Mouse (Mus musculus) olfactory bulb, adult 2 months (tissue): ENCODE measurements at regions not wholly inside any gene's neighbourhood (a gene's known extent, or its start where the extent isn't known, plus 50 kb on each side); places are given as distances from the start of the nearest gene placed in this dataset.

Source experiments
- CTCF ChIP-seq: fragments of 200-500 bp; IDR thresholded peaks from 2 replicates; pipeline ENCODE4 v1.5.1; 2012; ENCODE audit warnings: low read depth, mild to moderate bottlenecking, low read length, moderate library complexity; ENCODE audit not compliant: insufficient read depth
- POLR2A ChIP-seq: fragments of 200-500 bp; IDR thresholded peaks from 2 replicates; pipeline ENCODE4 v1.6.1; 2012; ENCODE audit warnings: mild to moderate bottlenecking, low read depth, low read length, moderate library complexity; ENCODE audit not compliant: insufficient read depth

- TF ChIP-seq CTCF (no peak), POLR2A (no peak)
These were observed 129.6 kb downstream of the Rap2a start for GRCm38 (mm10) chr14:120607801-120608200.
